Mouse (Mus musculus): ENCODE results near the gene Vezt. TPM values are rescaled to one million over a fixed set of nuclear protein-coding genes. Genes with fewer than 3 reads are reported as not detected.
A peak's percentile ranks its signal among the peaks of the same experiment; 100 is the strongest.

Vezt gene
- polyA plus RNA-seq, 2 experiments = 23.8 to 27.7 TPM

DNA sequence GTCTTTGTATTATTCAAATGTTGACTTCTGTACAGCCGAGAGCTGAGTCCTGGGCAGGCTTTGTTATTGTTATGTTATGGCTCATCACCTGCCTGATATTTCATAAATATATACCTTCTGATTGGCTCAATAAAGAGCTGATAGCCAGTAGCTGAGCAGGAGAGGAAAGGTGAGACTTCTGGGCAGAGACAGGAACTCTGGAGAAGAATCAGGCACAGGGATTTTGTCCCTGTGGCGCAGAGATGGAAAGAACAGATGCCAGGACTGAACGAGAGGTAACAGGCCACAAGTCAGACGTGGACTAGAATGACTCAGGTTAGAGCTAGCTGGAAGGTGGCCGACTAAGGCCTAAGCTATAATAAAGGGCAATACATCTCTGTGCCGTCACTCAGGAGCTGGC, 7.1 kb downstream of the Vezt start:
- 79% methylated on average over 6 of the region's 6 CpGs for WGBS
- no peak overlapping the region for H3K4me2 ChIP-seq (replicated peaks; ENCODE audit: low read depth, low read length, severe bottlenecking)
- H3K27ac ChIP-seq (replicated peaks; ENCODE audit: low read depth, low read length) = no peak overlapping the region
- no peaks in the 10 kb centered on the region for H3K27me3 ChIP-seq (ENCODE audit: control insufficient read depth, insufficient read depth, low read length)
- H3K4me3 ChIP-seq (replicated peaks; ENCODE audit: low read length) = no peak overlapping the region
- no peak overlapping the region for H3K9ac ChIP-seq (ENCODE audit: low read depth, low read length, severe bottlenecking)
- TF ChIP-seq POLR2A (IDR thresholded peaks at IDR 0.05; ENCODE audit: borderline replicate concordance, extremely low read depth, insufficient read depth, insufficient read length) = no peak
- H3K36me3 ChIP-seq (ENCODE audit: control insufficient read depth, insufficient read depth, low read length) = peaks cover 17% of the 10 kb centered on the region
- H3K9me3 ChIP-seq (ENCODE audit: control insufficient read depth, low read length) = no peaks in the 10 kb centered on the region
- DNase-seq (ENCODE audit: low spot score) (no peak), ATAC-seq (ENCODE audit: low FRiP score, low read depth) (no peak)
- H3K4me1 ChIP-seq (ENCODE audit: control insufficient read depth, insufficient read depth, low read length) = no peaks in the 10 kb centered on the region

DNA sequence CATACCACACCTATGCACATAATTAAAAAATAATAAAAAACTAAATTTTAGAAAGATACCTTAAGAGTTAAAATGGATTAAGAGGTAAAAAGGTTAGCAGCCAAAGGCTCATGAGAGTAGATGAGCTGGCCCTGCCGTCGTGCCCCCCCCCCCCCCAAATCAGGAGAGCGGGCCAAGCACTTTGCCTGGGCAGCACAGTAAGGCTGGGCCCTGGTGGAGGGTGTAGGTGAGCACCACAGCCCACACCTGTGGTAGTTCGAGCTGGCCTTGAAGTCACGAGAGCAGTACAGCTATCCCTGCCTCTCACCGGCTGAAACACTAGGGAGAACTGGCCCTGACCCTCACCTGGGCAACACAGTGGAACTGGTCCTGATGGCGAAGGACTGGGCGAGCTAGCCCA, 10.5 kb downstream of the Vezt start:
- DNase-seq (ENCODE audit: low spot score) = no peak
- H3K4me1 ChIP-seq (ENCODE audit: control insufficient read depth, insufficient read depth, low read length) = no peaks in the 10 kb centered on the region
- no peaks in the 10 kb centered on the region for H3K27me3 ChIP-seq (ENCODE audit: control insufficient read depth, insufficient read depth, low read length)
- 94% methylated on average over 8 of the region's 8 CpGs for WGBS
- H3K9ac ChIP-seq (ENCODE audit: low read depth, low read length, severe bottlenecking) = no peak overlapping the region
- TF ChIP-seq POLR2A (IDR thresholded peaks at IDR 0.05; ENCODE audit: borderline replicate concordance, extremely low read depth, insufficient read depth, insufficient read length) = no peak
- no peaks in the 10 kb centered on the region for H3K9me3 ChIP-seq (ENCODE audit: control insufficient read depth, low read length)
- H3K36me3 ChIP-seq (ENCODE audit: control insufficient read depth, insufficient read depth, low read length) = peaks cover 14% of the 10 kb centered on the region
- no peak overlapping the region for H3K4me2 ChIP-seq (replicated peaks; ENCODE audit: low read depth, low read length, severe bottlenecking)
- no peak overlapping the region for H3K27ac ChIP-seq (replicated peaks; ENCODE audit: low read depth, low read length)
- ATAC-seq (ENCODE audit: low FRiP score, low read depth) = no peak
- no peak overlapping the region for H3K4me3 ChIP-seq (replicated peaks; ENCODE audit: low read length)

DNA sequence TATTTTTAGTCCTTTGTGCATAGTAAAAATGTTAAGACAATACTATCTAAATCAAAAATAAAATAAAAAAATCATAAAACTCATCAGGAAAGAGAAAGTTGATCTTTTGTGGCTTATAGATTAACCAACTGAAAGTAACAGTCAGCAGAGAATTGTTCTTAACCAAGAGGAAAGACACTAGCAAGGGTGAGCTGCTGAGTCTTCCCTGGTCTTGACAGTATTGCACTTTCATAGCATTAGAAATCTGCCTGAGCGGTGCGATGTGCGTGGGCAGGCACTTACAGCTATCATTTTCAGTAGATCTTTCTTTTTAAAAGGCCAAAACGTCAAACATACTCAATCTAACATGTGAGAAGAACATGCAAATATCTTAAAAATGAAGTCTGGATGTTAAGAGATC, 14.6 kb downstream of the Vezt start:
- no peak for ATAC-seq (ENCODE audit: low FRiP score, low read depth)
- Histone ChIP-seq H3K9ac (ENCODE audit: low read depth, low read length, severe bottlenecking) (no peak overlapping the region), H3K27ac (replicated peaks; ENCODE audit: low read depth, low read length) (no peak overlapping the region), H3K36me3 (ENCODE audit: control insufficient read depth, insufficient read depth, low read length) (peaks cover 12% of the 10 kb centered on the region), H3K4me3 (replicated peaks; ENCODE audit: low read length) (no peak overlapping the region), H3K9me3 (ENCODE audit: control insufficient read depth, low read length) (no peaks in the 10 kb centered on the region), H3K4me2 (replicated peaks; ENCODE audit: low read depth, low read length, severe bottlenecking) (no peak overlapping the region), H3K4me1 (ENCODE audit: control insufficient read depth, insufficient read depth, low read length) (0 out of 2 replicates have a peak, but pooled peaks cover 4% of the 10 kb centered on the region), H3K27me3 (ENCODE audit: control insufficient read depth, insufficient read depth, low read length) (no peaks in the 10 kb centered on the region)
- no peak for DNase-seq (ENCODE audit: low spot score)
- WGBS = 94% methylated on average over 4 of the region's 4 CpGs
- TF ChIP-seq POLR2A (IDR thresholded peaks at IDR 0.05; ENCODE audit: borderline replicate concordance, extremely low read depth, insufficient read depth, insufficient read length) = no peak

DNA sequence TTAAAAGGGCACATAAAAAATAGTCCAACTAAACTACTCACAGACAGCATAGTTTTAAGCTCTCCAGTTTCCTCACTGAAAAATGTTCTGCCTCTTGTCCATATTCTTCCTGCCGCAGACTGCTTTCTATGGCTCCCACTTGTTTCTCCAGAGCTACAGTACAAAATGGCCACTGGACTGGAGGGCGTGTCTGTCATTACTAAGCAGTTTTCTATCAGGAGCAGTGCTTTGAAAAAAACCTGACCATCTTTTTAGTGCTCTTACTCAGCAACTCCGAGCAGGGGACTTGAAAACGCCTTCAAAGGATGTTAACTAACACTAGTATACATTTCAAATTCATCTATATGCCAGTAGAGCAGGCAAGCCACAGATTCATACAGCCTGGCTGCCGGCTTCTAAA, 15.0 kb downstream of the Vezt start:
- Histone ChIP-seq H3K27ac (replicated peaks; ENCODE audit: low read depth, low read length) (no peak overlapping the region), H3K4me2 (replicated peaks; ENCODE audit: low read depth, low read length, severe bottlenecking) (no peak overlapping the region), H3K36me3 (ENCODE audit: control insufficient read depth, insufficient read depth, low read length) (peaks cover 10% of the 10 kb centered on the region), H3K27me3 (ENCODE audit: control insufficient read depth, insufficient read depth, low read length) (no peaks in the 10 kb centered on the region), H3K9me3 (ENCODE audit: control insufficient read depth, low read length) (no peaks in the 10 kb centered on the region), H3K4me3 (replicated peaks; ENCODE audit: low read length) (no peak overlapping the region), H3K9ac (ENCODE audit: low read depth, low read length, severe bottlenecking) (no peak overlapping the region), H3K4me1 (ENCODE audit: control insufficient read depth, insufficient read depth, low read length) (0 out of 2 replicates have a peak, but pooled peaks cover 4% of the 10 kb centered on the region)
- TF ChIP-seq POLR2A (IDR thresholded peaks at IDR 0.05; ENCODE audit: borderline replicate concordance, extremely low read depth, insufficient read depth, insufficient read length) = no peak
- WGBS = 75% methylated on average over 5 of the region's 5 CpGs
- ATAC-seq (ENCODE audit: low FRiP score, low read depth) (no peak), DNase-seq (ENCODE audit: low spot score) (no peak)

DNA sequence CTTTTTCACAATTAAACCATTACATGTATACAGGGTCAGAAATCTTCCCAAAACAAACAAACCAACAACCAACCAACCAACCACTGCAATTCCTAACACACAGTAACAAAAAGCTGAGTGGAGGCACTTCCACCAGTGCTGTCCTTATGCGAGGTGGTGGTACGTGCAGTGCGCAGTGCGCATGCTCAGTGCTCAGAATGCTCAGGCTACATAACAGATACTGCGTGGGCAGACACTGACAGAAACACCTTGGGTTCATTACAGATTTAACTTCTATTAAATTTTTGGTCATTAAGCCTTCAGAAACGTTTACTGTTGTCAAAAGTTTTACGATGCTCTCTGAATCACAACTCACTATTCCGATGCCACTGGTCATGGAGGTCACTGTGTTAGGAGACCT, 18.2 kb downstream of the Vezt start:
- H3K9ac ChIP-seq (ENCODE audit: low read depth, low read length, severe bottlenecking) = no peak overlapping the region
- peaks cover 4% of the 10 kb centered on the region; the same call in 1 of the 2 replicates for H3K4me1 ChIP-seq (ENCODE audit: control insufficient read depth, insufficient read depth, low read length)
- TF ChIP-seq POLR2A (IDR thresholded peaks at IDR 0.05; ENCODE audit: borderline replicate concordance, extremely low read depth, insufficient read depth, insufficient read length) = no peak
- H3K27ac ChIP-seq (replicated peaks; ENCODE audit: low read depth, low read length) = no peak overlapping the region
- ATAC-seq (ENCODE audit: low FRiP score, low read depth) = no peak
- no peaks in the 10 kb centered on the region for H3K36me3 ChIP-seq (ENCODE audit: control insufficient read depth, insufficient read depth, low read length)
- no peak overlapping the region for H3K4me3 ChIP-seq (replicated peaks; ENCODE audit: low read length)
- no peak overlapping the region for H3K4me2 ChIP-seq (replicated peaks; ENCODE audit: low read depth, low read length, severe bottlenecking)
- H3K27me3 ChIP-seq (ENCODE audit: control insufficient read depth, insufficient read depth, low read length) = no peaks in the 10 kb centered on the region
- H3K9me3 ChIP-seq (ENCODE audit: control insufficient read depth, low read length) = no peaks in the 10 kb centered on the region
- DNase-seq (ENCODE audit: low spot score) = no peak
- WGBS = 72% methylated on average over 8 of the region's 8 CpGs

DNA sequence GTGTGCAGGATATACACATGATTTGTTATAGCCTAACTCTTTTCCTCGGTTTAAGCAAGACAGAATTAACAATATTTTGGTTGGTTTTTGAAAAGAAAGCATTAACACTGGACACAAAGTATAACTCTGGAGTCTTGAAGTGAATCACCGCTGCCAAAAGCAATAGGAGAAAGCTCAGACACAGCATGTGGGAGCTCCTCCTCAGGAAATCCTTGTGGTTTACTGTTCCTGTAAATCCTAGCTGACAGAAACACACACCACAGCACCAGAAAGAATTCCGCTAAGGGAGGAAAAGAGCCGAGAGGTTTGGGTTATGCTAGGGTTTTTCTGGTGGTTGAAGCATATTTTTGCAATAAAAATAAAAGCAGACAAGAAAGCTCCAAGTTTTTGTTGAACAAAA, 21.4 kb downstream of the Vezt start:
- H3K27me3 ChIP-seq (ENCODE audit: control insufficient read depth, insufficient read depth, low read length) = no peaks in the 10 kb centered on the region
- H3K9ac ChIP-seq (ENCODE audit: low read depth, low read length, severe bottlenecking) = no peak overlapping the region
- 0 out of 2 replicates have a peak overlapping the region, but pooled peaks have one; percentile 33 for H3K27ac ChIP-seq (replicated peaks; ENCODE audit: low read depth, low read length)
- WGBS = 40% methylated on average over 4 of the region's 4 CpGs
- DNase-seq (ENCODE audit: low spot score) (peak; percentile 41), ATAC-seq (ENCODE audit: low FRiP score, low read depth) (no peak)
- H3K4me2 ChIP-seq (replicated peaks; ENCODE audit: low read depth, low read length, severe bottlenecking) = no peak overlapping the region
- TF ChIP-seq POLR2A (IDR thresholded peaks at IDR 0.05; ENCODE audit: borderline replicate concordance, extremely low read depth, insufficient read depth, insufficient read length) = no peak
- no peaks in the 10 kb centered on the region for H3K9me3 ChIP-seq (ENCODE audit: control insufficient read depth, low read length)
- no peaks in the 10 kb centered on the region; the same call in 1 of the 2 replicates for H3K4me1 ChIP-seq (ENCODE audit: control insufficient read depth, insufficient read depth, low read length)
- no peak overlapping the region for H3K4me3 ChIP-seq (replicated peaks; ENCODE audit: low read length)
- H3K36me3 ChIP-seq (ENCODE audit: control insufficient read depth, insufficient read depth, low read length) = no peaks in the 10 kb centered on the region

All from limb, embryonic 14.5 days (tissue).